Mouse (Mus musculus) megakaryocyte, embryonic 14.5 days (primary cell): ENCODE data around the gene Pigv.

Experiments
- FLI1 ChIP-seq: IDR thresholded peaks from 2 replicates; pipeline ENCODE4 v1.6.1; 2012; ENCODE audit warnings: low read length, inconsistent platforms, mixed read lengths
- GATA1 ChIP-seq: IDR thresholded peaks from 3 replicates; pipeline ENCODE4 v1.6.1; 2012; ENCODE audit warnings: mixed read lengths, low read length, inconsistent platforms, borderline replicate concordance

DNA sequence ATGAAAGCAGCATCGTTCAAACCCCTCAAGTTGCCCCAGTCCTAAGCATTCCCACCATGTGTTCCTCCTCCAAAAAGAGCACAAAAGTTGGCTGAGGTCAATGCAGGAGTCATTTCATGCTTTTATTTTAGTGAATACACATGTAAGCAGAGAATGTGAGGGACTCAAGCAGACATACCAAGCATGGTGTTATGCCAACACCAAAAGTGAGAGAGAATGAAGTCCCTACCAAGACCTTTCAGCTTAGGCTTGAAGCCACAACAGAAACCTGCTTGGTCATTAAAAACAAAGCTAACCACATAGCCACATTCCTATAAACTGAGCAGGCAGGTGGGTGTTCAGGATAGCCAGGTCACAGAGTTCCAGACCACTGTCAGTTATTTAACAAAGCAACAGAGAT lies 35.0 kb upstream of the Pigv start:
- no peak for TF ChIP-seq GATA1
- TF ChIP-seq FLI1 = no peak
